Mouse (Mus musculus) intestine, embryonic 14.5 days (tissue): Measurements from ENCODE around the gene Drg2. TPM values are rescaled to one million over a fixed set of nuclear protein-coding genes. Genes with fewer than 3 reads are reported as not detected.

Source experiments
- ATAC-seq: fragments of 200-750 bp; cut with Nextera tagmentation; replicated peaks from 2 replicates; pipeline ENCODE4 v1.8.0; 2017; ENCODE audit warnings: low read depth, moderate number of reproducible peaks, moderate TSS enrichment, moderate library complexity; ENCODE audit not compliant: low FRiP score, low TSS enrichment
- DNase-seq: peaks from one replicate; pipeline ENCODE4 v3.0.0-alpha.2; 2018; ENCODE audit warnings: low spot score
- H3K27ac ChIP-seq: fragments of 300-500 bp; sonication (generic); 2 replicates; pipeline ENCODE4 v1.5.1; 2014; ENCODE audit warnings: low read depth, mild to moderate bottlenecking, control low read depth
- H3K27me3 ChIP-seq: fragments of 300-500 bp; sonication (generic); replicated peaks from 2 replicates; pipeline ENCODE4 v1.6.1; 2014; ENCODE audit warnings: low read length, control low read depth; ENCODE audit not compliant: control insufficient read depth, insufficient read depth
- H3K36me3 ChIP-seq: fragments of 300-500 bp; sonication (generic); 2 replicates; pipeline ENCODE4 v1.6.1; 2014; ENCODE audit warnings: low read length, control low read depth; ENCODE audit not compliant: control insufficient read depth, insufficient read depth
- H3K4me1 ChIP-seq: fragments of 300-500 bp; sonication (generic); replicated peaks from 2 replicates; pipeline ENCODE4 v1.6.1; 2014; ENCODE audit warnings: low read length, control low read depth, mixed read lengths; ENCODE audit not compliant: control insufficient read depth, insufficient read depth
- H3K4me2 ChIP-seq: fragments of 300-500 bp; sonication (generic); 2 replicates; pipeline ENCODE4 v1.6.1; 2014; ENCODE audit warnings: low read length
- H3K4me3 ChIP-seq: fragments of 300-500 bp; sonication (generic); 2 replicates; pipeline ENCODE4 v1.5.1; 2014; ENCODE audit warnings: low read depth, low read length, control low read depth, mixed read lengths
- H3K9ac ChIP-seq: fragments of 300-500 bp; sonication (generic); 2 replicates; pipeline ENCODE4 v1.6.1; 2014; ENCODE audit warnings: mild to moderate bottlenecking, low read length
- H3K9me3 ChIP-seq: fragments of 300-500 bp; sonication (generic); 2 replicates; pipeline ENCODE4 v1.6.1; 2016; ENCODE audit warnings: low read length, control low read depth; ENCODE audit not compliant: control insufficient read depth
- WGBS: fragments of 180-500 bp; shearing (Covaris S2); extraction: QIAGEN DNeasy Blood & Tissue Kit; methylation state at CpG from one replicate; pipeline ENCODE4 v1.1.7; 2014; 5-methylcytosine and 5-hydroxymethylcytosine counted together
- polyA plus RNA-seq: library from polyadenylated mRNA; unstranded; fragments of >200 nt; fragmentation: Nextera tagmentation; extraction: Ambion mirVana; gene quantifications from 2 replicates; pipeline ENCODE4 v1.2.1, GENCODE M21; 2014

The Drg2 gene
- 110 and 113 TPM in 2 replicates for polyA plus RNA-seq

GRCm38 (mm10) chr11:60454080-60454744, at the start of gene Drg2:
Gene Drg2 (plus strand): TSS chr11:60454591.
- peak within 1 kb of the TSS; percentile 72 for H3K9ac ChIP-seq
- H3K9me3 ChIP-seq = no peaks in the 10 kb centered on the region
- H3K27me3 ChIP-seq = no peaks in the 10 kb centered on the region
- ATAC-seq (peak; percentile 97), DNase-seq (peak; percentile 97)
- peaks cover 33% of the 10 kb centered on the region for H3K36me3 ChIP-seq
- peaks cover 5% of the 10 kb centered on the region for H3K4me1 ChIP-seq
- peak within 1 kb of the TSS; percentile 51; the same call in 1 of the 2 replicates for H3K27ac ChIP-seq
- H3K4me3 ChIP-seq = peak within 1 kb of the TSS; percentile 60
- H3K4me2 ChIP-seq = peak within 1 kb of the TSS; percentile 51
- WGBS = 5% methylated on average over 27 of the region's 27 CpGs

DNA sequence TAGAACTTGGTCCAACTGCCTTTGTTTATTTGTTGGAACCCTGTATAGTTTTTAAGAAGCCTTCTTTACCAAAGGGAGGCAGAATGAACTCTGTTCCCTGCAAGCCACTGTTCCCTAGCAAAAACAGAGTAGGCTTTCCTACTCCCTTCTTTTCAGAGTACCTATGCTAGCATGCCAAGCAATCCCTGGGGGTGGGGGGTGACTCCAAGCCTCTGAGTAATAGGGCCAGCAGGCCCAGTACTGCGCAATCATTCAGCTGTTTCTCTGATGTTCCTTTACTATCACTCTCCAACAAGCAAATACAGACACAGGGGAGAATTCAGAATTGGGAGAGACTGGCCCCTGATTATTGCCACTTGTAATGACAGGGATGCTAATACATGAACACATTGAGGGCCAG, 47.8 kb upstream of the Drg2 start:
- Histone ChIP-seq H3K9ac (no peak overlapping the region), H3K4me3 (no peak overlapping the region), H3K27ac (no peak overlapping the region), H3K9me3 (no peaks in the 10 kb centered on the region), H3K4me2 (no peak overlapping the region), H3K27me3 (no peaks in the 10 kb centered on the region), H3K36me3 (peaks cover 81% of the 10 kb centered on the region), H3K4me1 (no peaks in the 10 kb centered on the region)
- no peak for DNase-seq
- 100% methylated on average over 1 of the region's 1 CpGs for WGBS
- ATAC-seq = no peak

GRCm38 (mm10) chr11:60412173-60412572, 42.2 kb upstream of the Drg2 start:
- DNase-seq = peak; percentile 85
- WGBS = 7% methylated on average over 3 of the region's 3 CpGs
- no peak overlapping the region for H3K4me2 ChIP-seq

DNA sequence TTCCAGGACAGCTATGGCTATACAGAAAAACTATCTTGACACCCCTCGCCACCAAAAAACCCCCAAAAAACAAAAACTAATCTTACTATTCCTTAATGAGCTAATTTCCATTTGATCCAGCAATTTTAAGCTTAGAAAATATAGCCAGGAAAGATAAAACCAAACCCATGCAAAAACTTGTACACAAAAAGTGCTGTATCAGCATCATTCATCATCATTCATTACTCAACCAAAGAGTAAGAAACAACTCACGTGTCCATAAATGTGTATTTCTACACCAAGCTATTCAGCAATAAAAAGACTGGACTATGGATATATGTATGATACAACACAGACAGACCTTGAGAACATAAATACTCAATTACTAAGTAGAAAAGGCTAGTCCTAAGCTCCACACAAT, 41.5 kb upstream of the Drg2 start:
- Histone ChIP-seq H3K4me3 (no peak overlapping the region), H3K9ac (no peak overlapping the region), H3K27ac (no peak overlapping the region), H3K4me2 (no peak overlapping the region), H3K27me3 (no peaks in the 10 kb centered on the region), H3K9me3 (no peaks in the 10 kb centered on the region), H3K4me1 (peaks cover 7% of the 10 kb centered on the region), H3K36me3 (peaks cover 20% of the 10 kb centered on the region)
- no peak for DNase-seq
- WGBS = 84% methylated on average over 2 of the region's 2 CpGs
- no peak for ATAC-seq

More at GRCm38 (mm10) chr11:60412173-60412572, 42.2 kb upstream of the Drg2 start:
- H3K9me3 ChIP-seq = no peaks in the 10 kb centered on the region
- H3K27ac ChIP-seq = no peak overlapping the region
- H3K27me3 ChIP-seq = no peaks in the 10 kb centered on the region
- no peak overlapping the region for H3K9ac ChIP-seq
- peaks cover 7% of the 10 kb centered on the region for H3K4me1 ChIP-seq
- no peak for ATAC-seq
- no peak overlapping the region for H3K4me3 ChIP-seq
- peaks cover 27% of the 10 kb centered on the region for H3K36me3 ChIP-seq

GRCm38 (mm10) chr11:60416590-60416962, 37.8 kb upstream of the Drg2 start:
- ATAC-seq (peak; percentile 67), DNase-seq (no peak)
- H3K4me1 ChIP-seq = peaks cover 18% of the 10 kb centered on the region
- H3K4me3 ChIP-seq = peak overlapping the region; percentile 79
- peak overlapping the region; percentile 78 for H3K4me2 ChIP-seq
- H3K9me3 ChIP-seq = no peaks in the 10 kb centered on the region
- peak overlapping the region; percentile 74 for H3K9ac ChIP-seq
- no peaks in the 10 kb centered on the region for H3K27me3 ChIP-seq
- 0% methylated on average over 21 of the region's 21 CpGs for WGBS
- H3K36me3 ChIP-seq = no peaks in the 10 kb centered on the region
- peak overlapping the region; percentile 39; the same call in 1 of the 2 replicates for H3K27ac ChIP-seq

DNA sequence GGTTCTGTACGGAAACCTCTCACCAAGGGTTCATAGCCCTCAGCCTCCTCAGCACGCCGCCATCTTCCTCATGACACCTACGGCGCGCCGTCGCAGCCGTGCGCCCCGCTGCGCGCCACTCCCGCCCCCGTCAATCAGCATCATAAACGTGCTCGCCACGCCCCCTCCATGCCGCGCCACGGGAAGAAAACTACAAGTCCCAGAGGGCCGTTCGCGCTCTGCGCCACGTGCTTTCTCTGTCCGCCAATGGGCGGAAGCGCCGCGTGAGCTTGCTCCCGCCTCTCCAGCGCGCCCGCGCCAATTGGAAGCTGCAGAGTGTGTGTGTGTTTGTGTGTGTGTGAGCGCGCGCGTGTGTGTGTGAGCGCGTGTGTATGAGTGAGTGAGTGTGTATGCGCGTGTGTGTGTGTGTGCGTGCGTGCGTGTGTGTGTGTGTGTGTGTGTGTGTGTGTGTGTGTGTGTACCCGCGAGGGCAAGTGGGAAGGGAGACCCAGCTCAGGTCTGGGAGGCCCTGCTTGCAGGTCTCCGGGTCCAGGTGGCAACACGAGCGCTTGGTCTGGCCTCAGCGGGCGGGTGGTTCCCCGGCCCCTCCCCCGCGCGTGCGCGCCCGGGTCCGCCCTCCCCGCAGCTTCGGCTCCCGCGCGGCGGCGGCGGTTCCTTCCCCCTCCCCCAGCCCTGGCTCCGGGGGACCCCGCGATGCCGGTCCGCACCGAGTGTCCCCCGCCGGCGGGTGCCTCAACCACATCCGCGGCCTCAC, 37.3 kb upstream of the Drg2 start, which contains the start of gene Gid4:
Gene Gid4 (plus strand): TSS at position 183 of the 754 bp plus-strand sequence.
- no peaks in the 10 kb centered on the region for H3K9me3 ChIP-seq
- peak within 1 kb of the TSS; percentile 95 for H3K4me2 ChIP-seq
- H3K4me3 ChIP-seq = peak within 1 kb of the TSS; percentile 79
- 1% methylated on average over 81 of the region's 81 CpGs for WGBS
- ATAC-seq (peak; percentile 98), DNase-seq (peak; percentile 97)
- peaks cover 18% of the 10 kb centered on the region for H3K4me1 ChIP-seq
- peak within 1 kb of the TSS; percentile 87 for H3K9ac ChIP-seq
- no peaks in the 10 kb centered on the region for H3K27me3 ChIP-seq
- H3K36me3 ChIP-seq = no peaks in the 10 kb centered on the region
- H3K27ac ChIP-seq = peak within 1 kb of the TSS; percentile 84

DNA sequence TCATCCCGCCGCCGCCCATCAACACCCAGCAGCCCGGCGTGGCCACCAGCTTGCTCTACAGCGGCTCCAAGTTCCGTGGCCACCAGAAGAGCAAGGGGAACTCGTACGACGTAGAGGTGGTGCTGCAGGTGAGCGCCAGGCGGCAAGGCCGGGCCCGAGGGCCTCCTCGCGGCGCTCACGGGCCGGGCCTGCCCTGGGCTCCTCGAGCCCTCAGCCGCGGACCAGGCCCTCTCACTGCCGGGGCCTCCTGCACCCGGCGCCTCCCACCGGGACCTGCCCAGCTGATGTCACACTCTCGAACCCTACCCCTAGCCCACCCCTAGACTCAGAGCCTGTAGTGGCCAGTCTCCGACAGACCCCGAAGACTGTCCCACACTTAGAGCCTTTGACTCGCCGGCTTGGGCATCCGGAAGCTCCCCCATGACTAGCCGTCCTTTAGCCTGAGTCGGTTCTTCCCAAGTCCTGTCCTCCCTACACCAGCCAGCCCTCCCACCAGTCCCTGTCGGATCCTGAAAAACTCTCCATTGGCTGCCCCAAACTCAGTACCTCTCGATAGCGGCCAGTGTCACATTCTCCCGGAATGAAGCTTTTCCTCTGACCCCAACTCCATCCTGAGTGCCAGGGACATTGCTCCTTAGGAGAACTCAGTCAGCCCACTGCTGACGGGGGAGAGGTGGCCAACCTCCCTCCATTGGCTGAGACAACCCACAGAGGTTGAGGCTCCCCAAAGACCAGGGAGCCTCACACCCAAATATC, 36.5 kb upstream of the Drg2 start, which contains the start of gene Atpaf2:
Gene Atpaf2 (minus strand): TSS at position 741 of the 756 bp plus-strand sequence.
- peak; percentile 53 for ATAC-seq
- H3K9me3 ChIP-seq = no peaks in the 10 kb centered on the region
- no peaks in the 10 kb centered on the region for H3K36me3 ChIP-seq
- H3K27me3 ChIP-seq = no peaks in the 10 kb centered on the region
- H3K4me1 ChIP-seq = peaks cover 15% of the 10 kb centered on the region
- H3K4me3 ChIP-seq = peak within 1 kb of the TSS; percentile 79
- WGBS = under 1% methylated on average over 38 of the region's 39 CpGs
- peak within 1 kb of the TSS; percentile 95 for H3K4me2 ChIP-seq
- peak within 1 kb of the TSS; percentile 87 for H3K9ac ChIP-seq
- peak within 1 kb of the TSS; percentile 84 for H3K27ac ChIP-seq
- peak; percentile 78 for DNase-seq

DNA sequence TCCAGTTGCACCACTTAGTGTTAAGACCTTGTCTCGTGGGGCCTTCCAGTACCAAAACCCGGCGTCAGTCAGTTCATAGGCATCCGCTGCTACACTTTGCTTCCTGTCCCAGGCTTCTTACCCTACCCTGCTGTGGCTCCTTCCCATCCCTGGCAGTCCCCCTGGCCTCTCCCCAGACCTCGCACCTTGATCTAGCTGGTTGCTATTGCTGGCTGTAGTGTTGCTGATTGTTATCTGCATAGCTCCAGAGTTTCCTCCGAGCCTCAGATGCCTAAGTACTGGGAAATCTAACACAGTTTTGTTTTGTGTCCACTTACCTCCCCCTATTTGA, 36.0 kb upstream of the Drg2 start:
- no peaks in the 10 kb centered on the region for H3K9me3 ChIP-seq
- H3K27ac ChIP-seq = no peak overlapping the region
- DNase-seq (no peak), ATAC-seq (no peak)
- peak overlapping the region; percentile 79 for H3K4me3 ChIP-seq
- no peaks in the 10 kb centered on the region for H3K36me3 ChIP-seq
- WGBS = 10% methylated on average over 6 of the region's 6 CpGs
- no peaks in the 10 kb centered on the region for H3K27me3 ChIP-seq
- peaks cover 15% of the 10 kb centered on the region for H3K4me1 ChIP-seq
- H3K4me2 ChIP-seq = peak overlapping the region; percentile 95
- peak overlapping the region; percentile 87 for H3K9ac ChIP-seq
